In the genomic region with DNA sequence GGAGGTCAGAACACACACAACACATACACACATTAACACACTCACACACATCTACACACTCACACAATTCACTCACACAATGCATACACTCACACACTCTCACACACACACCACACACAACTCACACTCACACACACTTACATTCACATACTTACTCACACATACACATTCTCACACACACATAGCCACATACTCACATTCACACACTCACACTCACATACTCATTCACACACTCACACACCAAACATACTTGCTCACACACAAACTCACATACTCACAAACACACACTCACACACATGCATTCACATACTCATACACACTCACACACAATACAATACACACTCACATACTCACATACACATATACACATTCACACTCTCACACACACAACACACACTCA, we compare ENCODE assay signal across 25 mouse cellular contexts.
"Had no signal": no experiment of that assay in that cellular context is flagged by ENCODE, and none has a peak within 500 bp of the region (broad histone marks: within the 10 kb centered on the region; RNA-seq: fewer than 3 reads in every experiment).

No protein-coding gene starts in this region.

- H3K4me2 ChIP-seq: heart, embryonic 12.5 days; hindbrain, embryonic 14.5 days; intestine, embryonic 15.5 days; limb, embryonic 12.5 days; liver, embryonic 11.5 days; liver, embryonic 13.5 days had no signal

- H3K4me3 ChIP-seq: gastrocnemius, adult 2 months; heart, embryonic 10.5 days; heart, embryonic 12.5 days; hindbrain, embryonic 10.5 days; intestine, embryonic 15.5 days; layer of hippocampus, adult 2 months; limb, embryonic 10.5 days; limb, embryonic 12.5 days; liver, embryonic 13.5 days had no signal

- ATAC-seq: hindbrain, embryonic 16.5 days; inflammation-experienced regulatory T-cells, adult 6 months; intestine, embryonic 15.5 days; intestine, postnatal 0 days had no signal

- H3K36me3 ChIP-seq: heart, embryonic 10.5 days; heart, embryonic 12.5 days; intestine, embryonic 15.5 days; limb, embryonic 10.5 days; limb, embryonic 12.5 days; liver, embryonic 13.5 days had no signal

- H3K4me1 ChIP-seq: heart, embryonic 10.5 days; heart, embryonic 12.5 days; intestine, embryonic 15.5 days; limb, embryonic 10.5 days; limb, embryonic 12.5 days; liver, embryonic 13.5 days had no signal

- H3K9me3 ChIP-seq: heart, embryonic 10.5 days; hindbrain, embryonic 10.5 days; intestine, embryonic 15.5 days; limb, embryonic 10.5 days; limb, embryonic 12.5 days; liver, embryonic 13.5 days had no signal

- H3K27ac ChIP-seq: gastrocnemius, adult 2 months; heart, embryonic 10.5 days; hindbrain, embryonic 14.5 days; intestine, embryonic 15.5 days; limb, embryonic 10.5 days; limb, embryonic 12.5 days; liver, embryonic 13.5 days had no signal

- H3K9ac ChIP-seq: heart, embryonic 12.5 days; hindbrain, embryonic 14.5 days; intestine, embryonic 15.5 days; limb, embryonic 12.5 days; liver, embryonic 13.5 days had no signal

- H3K27me3 ChIP-seq: heart, embryonic 12.5 days; intestine, embryonic 15.5 days; limb, embryonic 12.5 days; liver, embryonic 13.5 days had no signal

- DNase-seq: gastrocnemius, adult 2 months; gastrocnemius, postnatal 10 days; gastrocnemius, postnatal 25 days; heart, adult 18-20 months; heart, postnatal 10 days; heart, postnatal 4 days; kidney, adult 18-20 months; kidney, adult 8-10 months; kidney, postnatal 10 days; kidney, postnatal 25 days; kidney, postnatal 4 days; liver; liver, embryonic 13.5 days had no signal
